Mouse (Mus musculus): ENCODE data around the gene Capn10.

DNA sequence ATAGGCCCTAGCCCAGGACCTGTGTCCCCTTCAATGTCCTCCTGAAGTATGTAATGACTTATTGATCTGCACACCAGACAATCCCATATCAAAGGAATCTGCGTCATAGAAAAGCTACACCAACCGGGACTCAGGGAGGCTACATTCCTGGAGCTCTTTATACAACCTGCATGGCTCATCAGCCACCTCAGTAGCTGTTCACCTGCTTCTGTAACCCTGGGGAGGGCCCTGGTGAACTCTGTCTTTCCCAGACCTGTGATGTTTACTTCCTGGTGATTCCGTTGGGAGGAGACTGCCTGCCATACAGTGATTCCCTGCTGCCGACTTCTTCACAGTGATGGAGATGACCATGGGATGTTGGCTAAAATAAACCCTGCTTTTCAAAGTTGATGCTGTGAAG, 54.7 kb downstream of the Capn10 start:
- TF ChIP-seq USF1 (IDR thresholded peaks at IDR 0.05; ENCODE audit: low read depth, low read length) (no peak), CTCF (conservative IDR thresholded peaks at IDR 0.05 in 1 of 2, IDR thresholded peaks at IDR 0.05 in 1 of 2; ENCODE audit: low read depth in 2 of 2, low read length in 2 of 2) (no peak), POLR2A (IDR thresholded peaks at IDR 0.05; ENCODE audit: low read depth, low read length) (no peak), NRF1 (IDR thresholded peaks at IDR 0.05; ENCODE audit: low read depth, low read length) (no peak), EP300 (IDR thresholded peaks at IDR 0.05; ENCODE audit: low read length) (no peak), SMC3 (IDR thresholded peaks at IDR 0.05; ENCODE audit: low read depth, low read length) (no peak), MYC (IDR thresholded peaks at IDR 0.05; ENCODE audit: low read depth, low read length) (no peak), SIN3A (IDR thresholded peaks at IDR 0.05; ENCODE audit: low read length) (no peak), MEF2A (IDR thresholded peaks at IDR 0.05; ENCODE audit: borderline replicate concordance, low read depth, low read length) (no peak), PAX5 (IDR thresholded peaks at IDR 0.05; ENCODE audit: low read length) (no peak), USF2 (conservative IDR thresholded peaks at IDR 0.05; ENCODE audit: low read depth, low read length) (no peak), ETS1 (conservative IDR thresholded peaks at IDR 0.05; ENCODE audit: low read depth, low read length) (no peak), MAZ (IDR thresholded peaks at IDR 0.05; ENCODE audit: low read depth, low read length) (no peak), GABPA (IDR thresholded peaks at IDR 0.05; ENCODE audit: insufficient replicate concordance, low read depth, low read length) (no peak)

All from CH12.LX (cell line).